Mouse (Mus musculus) activated CD4-positive, CD25-positive, alpha-beta regulatory T cell, adult 4 months (primary cell): ENCODE measurements around the gene Lnpep. TPM values are rescaled to one million over a fixed set of nuclear protein-coding genes. Genes with fewer than 3 reads are reported as not detected.

Source experiments
- ATAC-seq: one replicate; pipeline ENCODE4 v1.8.0; 2017
- polyA plus RNA-seq, 2 experiments: library from polyadenylated mRNA; unstranded; fragments of 100-300 nt; shearing (Covaris generic); gene quantifications; one replicate each; pipeline ENCODE4 v1.2.1; 2017

Lnpep gene
- polyA plus RNA-seq, 2 experiments from 2014 or later, result 31.8 to 33.2 TPM

DNA sequence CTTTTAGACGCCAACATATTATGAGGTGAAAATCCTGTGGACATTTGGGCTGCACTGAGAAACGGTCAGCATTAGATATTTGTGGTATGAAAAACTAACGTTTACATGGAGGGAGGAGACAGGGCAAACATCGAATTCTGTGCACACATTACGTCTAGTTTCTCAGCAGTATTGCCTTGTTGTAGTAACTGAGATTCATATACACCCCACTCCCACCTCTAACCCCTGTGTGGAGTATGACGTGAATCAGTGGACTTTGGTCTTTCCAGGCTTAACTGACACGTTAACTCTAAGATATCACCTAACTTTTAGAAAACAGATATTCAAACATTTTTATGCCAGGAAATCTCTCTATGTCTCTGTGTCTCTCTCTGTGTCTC is 133.2 kb downstream of the Lnpep start:
- ATAC-seq, result no peak

DNA sequence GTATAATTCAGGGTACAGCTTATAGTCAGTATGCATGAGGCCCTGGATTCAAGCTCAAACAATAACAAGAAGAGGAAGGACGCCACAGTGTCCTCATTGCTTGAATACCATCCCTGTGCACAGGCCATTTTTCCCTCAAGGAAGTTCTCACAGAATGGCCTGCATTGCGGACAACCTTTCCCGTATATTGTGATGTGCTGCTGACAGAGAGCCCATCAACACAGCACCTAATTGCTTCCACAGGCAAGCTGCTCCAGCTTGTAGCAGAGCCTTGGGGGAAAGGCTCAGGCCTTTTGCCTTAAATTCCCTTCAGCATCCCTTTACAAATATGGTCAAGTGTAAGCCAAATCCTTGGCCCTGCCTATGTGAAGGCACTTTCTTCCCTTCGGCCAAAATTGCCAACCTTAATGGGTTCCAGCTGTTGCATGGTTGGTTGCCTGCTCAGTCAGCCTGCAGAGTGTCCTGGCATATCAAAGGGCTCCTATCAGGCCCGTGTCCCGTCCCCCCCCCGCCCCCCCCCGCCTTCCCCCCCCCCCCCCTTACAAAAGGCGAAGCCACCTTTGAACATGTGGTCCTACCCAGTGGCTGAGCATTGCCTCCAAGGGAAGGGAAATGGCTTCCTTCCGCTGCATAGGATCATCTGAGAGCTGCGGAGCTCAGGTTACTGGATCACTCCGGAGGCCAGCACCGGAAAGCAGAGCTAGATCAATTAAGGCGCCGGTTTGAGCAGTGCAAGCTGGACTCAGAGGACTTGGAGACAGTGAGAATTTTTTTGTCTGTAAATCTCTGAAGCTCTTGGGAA is 133.8 kb downstream of the Lnpep start:
- ATAC-seq, result no peak

DNA sequence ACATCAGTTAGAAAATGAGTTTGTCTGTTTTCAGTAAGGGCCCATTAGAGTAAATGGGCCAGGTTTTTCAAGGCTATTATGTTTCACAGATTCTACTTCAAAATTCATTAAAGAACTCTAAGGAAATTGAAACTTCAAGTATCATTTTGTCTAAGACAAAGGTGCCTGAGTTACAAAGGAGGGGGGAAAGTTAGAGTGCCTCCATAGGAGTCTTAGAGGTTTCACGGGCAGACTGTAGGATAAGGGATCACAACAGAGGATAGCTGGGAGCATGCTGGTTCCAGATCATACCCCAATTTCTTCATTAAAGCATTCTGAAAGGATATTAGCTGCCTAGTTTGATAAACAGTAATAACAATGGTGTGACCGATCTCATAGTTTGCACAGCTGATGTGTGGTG is 139.1 kb downstream of the Lnpep start:
- no peak for ATAC-seq

Other genes starting within 250 kb of the Lnpep start
- not detected for gene Lix1, start 222.4 kb downstream of the Lnpep start, polyA plus RNA-seq
- not detected for gene Vmn2r90, start 78.7 kb upstream of the Lnpep start, polyA plus RNA-seq
- gene Spaca6, start 202.1 kb upstream of the Lnpep start, polyA plus RNA-seq, result 1 to 10 TPM; 5.1 to 6.2 TPM
- not detected for gene Has1, start 230.2 kb upstream of the Lnpep start, polyA plus RNA-seq